Mouse (Mus musculus) cerebellum, adult 18-20 months (tissue): ENCODE results near the gene Prkg2.

Experiments used
- DNase-seq, 2 experiments: peaks; one replicate each; pipeline ENCODE4 v3.0.0; 2021

Gene Prkg2

GRCm38 (mm10) chr5:98975877-98976672 lies 61.1 kb downstream of the Prkg2 start:
- DNase-seq = no peak

- no peak for DNase-seq
Observed at GRCm38 (mm10) chr5:98966679-98967078, 70.5 kb downstream of the Prkg2 start.

GRCm38 (mm10) chr5:98965139-98965538 lies 72.0 kb downstream of the Prkg2 start:
- DNase-seq = no peak

GRCm38 (mm10) chr5:98964367-98964766 lies 72.8 kb downstream of the Prkg2 start:
- no peak for DNase-seq

- DNase-seq = no peak
Observed at GRCm38 (mm10) chr5:98962472-98962871, 74.7 kb downstream of the Prkg2 start.

GRCm38 (mm10) chr5:98955576-98955975 lies 81.6 kb downstream of the Prkg2 start:
- no peak for DNase-seq

- DNase-seq = no peak
Observed at GRCm38 (mm10) chr5:98953386-98953785, 83.8 kb downstream of the Prkg2 start.

GRCm38 (mm10) chr5:98951566-98951965 lies 85.6 kb downstream of the Prkg2 start:
- no peak for DNase-seq

- no peak for DNase-seq
Observed at GRCm38 (mm10) chr5:98950495-98951092, 86.6 kb downstream of the Prkg2 start.

- no peak for DNase-seq
Observed at GRCm38 (mm10) chr5:98949784-98950183, 87.4 kb downstream of the Prkg2 start.

- DNase-seq = no peak
Observed at GRCm38 (mm10) chr5:98946656-98947055, 90.5 kb downstream of the Prkg2 start.

- no peak for DNase-seq
Observed at GRCm38 (mm10) chr5:98946117-98946620, 91.0 kb downstream of the Prkg2 start.

- DNase-seq = no peak
Observed at GRCm38 (mm10) chr5:98943776-98944175, 93.4 kb downstream of the Prkg2 start.

GRCm38 (mm10) chr5:98940731-98941130 lies 96.4 kb downstream of the Prkg2 start:
- no peak for DNase-seq

GRCm38 (mm10) chr5:98939631-98940208 lies 97.4 kb downstream of the Prkg2 start:
- no peak for DNase-seq

GRCm38 (mm10) chr5:98939116-98939515 lies 98.0 kb downstream of the Prkg2 start:
- no peak for DNase-seq

- DNase-seq = no peak
Observed at GRCm38 (mm10) chr5:98937879-98938278, 99.3 kb downstream of the Prkg2 start.

GRCm38 (mm10) chr5:98936650-98937049 lies 100.5 kb downstream of the Prkg2 start:
- no peak for DNase-seq

- no peak for DNase-seq
Observed at GRCm38 (mm10) chr5:98935930-98936329, 101.2 kb downstream of the Prkg2 start.

GRCm38 (mm10) chr5:98922921-98923320 lies 114.2 kb downstream of the Prkg2 start:
- DNase-seq = no peak

GRCm38 (mm10) chr5:98921608-98922007 lies 115.5 kb downstream of the Prkg2 start:
- no peak for DNase-seq

GRCm38 (mm10) chr5:98918716-98919115 lies 118.4 kb downstream of the Prkg2 start:
- DNase-seq = no peak

GRCm38 (mm10) chr5:98902339-98902738 lies 134.8 kb downstream of the Prkg2 start:
- DNase-seq = no peak

- DNase-seq = peak; percentile 39 to 43
Observed at GRCm38 (mm10) chr5:98900926-98901325, 136.2 kb downstream of the Prkg2 start.
